Mouse (Mus musculus): Measurements from ENCODE around the gene Slc7a5. TPM values are rescaled to one million over a fixed set of nuclear protein-coding genes. Genes with fewer than 3 reads are reported as not detected.

The Slc7a5 gene
- polyA plus RNA-seq (2015; fragmentation: Illumina TruSeq; extraction: RNeasy Lipid Tissue Mini Kit (QIAGEN cat#74804); ENCODE audit: insufficient read depth, low read depth, low replicate concordance) = 14.5 TPM

GRCm38 (mm10) chr8:121907587-121908248 lies at the start of gene Slc7a5:
Gene Slc7a5, minus strand, starts transcription at chr8:121907694.

GRCm38 (mm10) chr8:121949222-121949800 lies 41.8 kb upstream of the Slc7a5 start, which contains the start of gene Banp:
Gene Banp, plus strand, starts transcription at chr8:121949750.

GRCm38 (mm10) chr8:121944831-121945230 lies 37.3 kb upstream of the Slc7a5 start, which contains the start of gene Car5a:
Gene Car5a, minus strand, starts transcription at chr8:121944904.

Other genes with a start within 250 kb of the Slc7a5 start
- gene Jph3, start 178.1 kb downstream of the Slc7a5 start, polyA plus RNA-seq (2015; fragmentation: Illumina TruSeq; extraction: RNeasy Lipid Tissue Mini Kit (QIAGEN cat#74804); ENCODE audit: insufficient read depth, low read depth, low replicate concordance) = 0.39 TPM
- 10.8 TPM for gene Klhdc4, start 78.1 kb downstream of the Slc7a5 start, polyA plus RNA-seq (2015; fragmentation: Illumina TruSeq; extraction: RNeasy Lipid Tissue Mini Kit (QIAGEN cat#74804); ENCODE audit: insufficient read depth, low read depth, low replicate concordance)
- not detected for gene Car5a, start 37.2 kb upstream of the Slc7a5 start, polyA plus RNA-seq (2015; fragmentation: Illumina TruSeq; extraction: RNeasy Lipid Tissue Mini Kit (QIAGEN cat#74804); ENCODE audit: insufficient read depth, low read depth, low replicate concordance)
- gene Banp, start 42.1 kb upstream of the Slc7a5 start, polyA plus RNA-seq (2015; fragmentation: Illumina TruSeq; extraction: RNeasy Lipid Tissue Mini Kit (QIAGEN cat#74804); ENCODE audit: insufficient read depth, low read depth, low replicate concordance) = 7.7 TPM